Mouse (Mus musculus): ENCODE results near the gene Chst15. TPM values are rescaled to one million over a fixed set of nuclear protein-coding genes. Genes with fewer than 3 reads are reported as not detected.
A peak's percentile ranks its signal among the peaks of the same experiment; 100 is the strongest.

Gene Chst15
- polyA plus RNA-seq, 1 experiment from 2014 or later: 8.6 TPM

DNA sequence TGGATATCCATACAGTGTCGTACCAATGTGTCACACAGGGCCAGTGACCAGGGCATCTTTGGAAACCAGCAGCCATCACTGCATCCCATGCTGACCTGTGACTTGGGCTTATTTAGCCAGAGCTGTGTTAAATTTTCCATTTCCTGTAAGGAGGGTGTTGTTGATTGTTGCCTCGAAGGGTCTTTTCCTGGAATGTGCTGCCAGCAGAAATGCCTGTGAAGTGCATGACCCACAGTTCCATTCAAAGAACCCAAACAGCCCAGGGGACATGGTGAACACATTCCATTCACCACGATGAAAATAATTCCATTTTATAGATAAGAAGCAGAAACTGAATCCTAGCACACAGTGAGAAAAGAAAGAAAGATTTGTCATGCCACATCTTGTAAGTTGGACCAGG, 41.2 kb upstream of the Chst15 start:
- no peaks in the 10 kb centered on the region for H3K9me3 ChIP-seq (replicated peaks; ENCODE audit: low read length)
- no peak for TF ChIP-seq CTCF (IDR thresholded peaks at IDR 0.05; ENCODE audit: low read depth)
- no peak overlapping the region for H3K4me2 ChIP-seq (ENCODE audit: low read length)
- no peaks in the 10 kb centered on the region for H3K36me3 ChIP-seq (ENCODE audit: insufficient read depth, low read length)
- H3K27ac ChIP-seq: no peak overlapping the region
- no peaks in the 10 kb centered on the region for H3K27me3 ChIP-seq (ENCODE audit: insufficient read depth, low read length)
- no peak overlapping the region for H3K9ac ChIP-seq (ENCODE audit: low read depth, low read length)
- H3K4me3 ChIP-seq (replicated peaks; ENCODE audit: low read depth, low read length): no peak overlapping the region
- WGBS: 36% methylated on average over 3 of the region's 3 CpGs
- peak; percentile 43 for DNase-seq (ENCODE audit: low spot score)
- H3K4me1 ChIP-seq (replicated peaks; ENCODE audit: insufficient read depth, low read length): no peaks in the 10 kb centered on the region
- no peak for ATAC-seq (replicated peaks; ENCODE audit: low FRiP score, low read depth)

DNA sequence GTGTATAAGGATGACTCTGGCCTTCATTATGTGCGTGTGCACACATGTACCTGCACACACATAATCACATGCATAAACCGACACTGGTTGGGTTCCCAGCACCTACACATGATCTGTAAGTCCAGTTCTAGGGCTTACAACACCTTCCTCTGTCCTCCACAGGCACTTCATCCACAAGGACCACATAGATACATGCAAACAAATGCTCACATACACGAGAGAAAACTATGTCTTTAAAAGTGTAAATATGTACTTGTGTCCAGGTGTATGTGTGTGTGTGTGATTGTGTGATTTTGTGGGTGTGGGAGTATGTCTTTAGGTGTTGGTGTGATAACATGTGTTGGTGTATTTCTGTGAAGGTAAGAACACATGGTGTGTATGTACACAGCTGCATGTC, 40.8 kb upstream of the Chst15 start:
- DNase-seq (ENCODE audit: low spot score) (no peak), ATAC-seq (replicated peaks; ENCODE audit: low FRiP score, low read depth) (no peak)
- H3K9me3 ChIP-seq (replicated peaks; ENCODE audit: low read length): no peaks in the 10 kb centered on the region
- WGBS: 79% methylated on average over 3 of the region's 3 CpGs
- H3K27me3 ChIP-seq (ENCODE audit: insufficient read depth, low read length): no peaks in the 10 kb centered on the region
- H3K9ac ChIP-seq (ENCODE audit: low read depth, low read length): no peak overlapping the region
- TF ChIP-seq CTCF (IDR thresholded peaks at IDR 0.05; ENCODE audit: low read depth): no peak
- no peak overlapping the region for H3K4me3 ChIP-seq (replicated peaks; ENCODE audit: low read depth, low read length)
- H3K4me2 ChIP-seq (ENCODE audit: low read length): no peak overlapping the region
- no peaks in the 10 kb centered on the region for H3K4me1 ChIP-seq (replicated peaks; ENCODE audit: insufficient read depth, low read length)
- no peaks in the 10 kb centered on the region for H3K36me3 ChIP-seq (ENCODE audit: insufficient read depth, low read length)
- no peak overlapping the region for H3K27ac ChIP-seq

DNA sequence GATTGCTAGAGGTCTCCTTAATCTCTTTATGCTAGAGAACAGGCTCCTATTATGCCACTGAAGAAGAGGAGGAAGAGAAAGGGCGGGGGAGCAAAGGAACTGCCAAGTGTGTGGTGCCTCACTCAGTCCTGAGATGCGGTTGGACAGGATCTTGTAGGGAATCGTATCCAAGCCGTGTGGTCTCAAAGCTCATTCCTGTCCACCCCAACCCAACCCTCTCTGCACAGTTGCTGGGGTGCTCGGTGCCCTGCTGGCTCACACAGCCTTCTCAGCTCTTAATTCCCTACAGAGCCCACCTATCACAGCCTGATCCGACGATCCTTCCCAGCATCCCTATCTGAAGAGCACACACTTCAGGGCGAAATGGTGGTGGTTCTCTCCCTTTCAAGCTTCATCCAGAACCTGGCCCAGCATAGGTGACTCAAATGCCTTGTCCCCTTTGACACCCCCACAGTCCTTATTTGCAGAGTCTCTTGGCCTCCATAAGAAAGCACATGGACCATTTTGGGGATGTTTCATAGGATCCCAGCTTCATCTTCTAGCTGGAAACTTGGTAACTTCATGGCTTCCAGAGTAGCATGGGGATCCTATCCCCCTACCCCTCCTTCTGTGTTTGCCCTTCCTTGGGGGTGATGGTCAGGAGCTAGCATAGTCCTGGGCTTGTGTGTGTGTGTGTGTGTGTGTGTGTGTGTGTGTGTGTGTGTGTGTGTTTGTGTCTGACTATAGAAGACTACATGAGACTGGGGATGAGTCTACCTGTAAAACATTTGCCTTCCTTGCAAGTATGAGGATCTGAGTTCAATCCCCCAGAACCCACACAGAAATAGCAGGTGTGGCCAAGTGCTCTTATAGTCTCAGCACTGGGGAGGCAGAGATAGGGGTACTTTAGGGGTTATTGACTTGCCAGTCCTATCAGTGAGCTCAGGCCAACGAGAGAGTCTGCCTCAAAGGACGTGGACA, 40.1 kb upstream of the Chst15 start:
- WGBS: 71% methylated on average over 10 of the region's 10 CpGs

DNA sequence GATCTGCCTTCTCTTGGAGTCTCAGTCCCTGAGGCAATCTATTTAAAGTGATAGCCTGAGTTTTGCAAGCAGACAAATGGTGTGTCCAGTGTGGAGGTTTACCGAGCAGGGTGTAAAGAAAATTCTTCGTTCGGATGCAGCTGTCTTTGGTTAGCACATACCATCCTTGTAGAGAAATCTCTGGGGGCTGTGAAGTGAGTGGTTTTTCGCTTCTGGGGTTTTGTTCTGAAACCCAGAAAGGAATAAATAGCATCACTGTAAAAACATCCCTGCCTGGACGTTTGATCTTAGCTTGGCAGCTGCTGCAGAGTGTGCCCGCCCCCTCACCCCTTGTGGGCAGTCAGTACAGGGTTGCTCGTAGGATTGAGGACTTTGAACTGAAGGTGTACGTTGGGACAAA, 39.2 kb upstream of the Chst15 start:
- Histone ChIP-seq H3K27ac (no peak overlapping the region), H3K27me3 (ENCODE audit: insufficient read depth, low read length) (no peaks in the 10 kb centered on the region), H3K4me3 (replicated peaks; ENCODE audit: low read depth, low read length) (no peak overlapping the region), H3K36me3 (ENCODE audit: insufficient read depth, low read length) (no peaks in the 10 kb centered on the region), H3K9me3 (replicated peaks; ENCODE audit: low read length) (no peaks in the 10 kb centered on the region), H3K4me1 (replicated peaks; ENCODE audit: insufficient read depth, low read length) (no peaks in the 10 kb centered on the region), H3K9ac (ENCODE audit: low read depth, low read length) (no peak overlapping the region), H3K4me2 (ENCODE audit: low read length) (no peak overlapping the region)
- WGBS: 29% methylated on average over 8 of the region's 8 CpGs
- ATAC-seq (replicated peaks; ENCODE audit: low FRiP score, low read depth) (no peak), DNase-seq (ENCODE audit: low spot score) (no peak)
- no peak for TF ChIP-seq CTCF (IDR thresholded peaks at IDR 0.05; ENCODE audit: low read depth)

More for the DNA sequence above, 40.1 kb upstream of the Chst15 start:
- no peak overlapping the region for H3K4me2 ChIP-seq (ENCODE audit: low read length)
- TF ChIP-seq CTCF (IDR thresholded peaks at IDR 0.05; ENCODE audit: low read depth): no peak
- H3K9me3 ChIP-seq (replicated peaks; ENCODE audit: low read length): no peaks in the 10 kb centered on the region
- ATAC-seq (replicated peaks; ENCODE audit: low FRiP score, low read depth): no peak
- H3K27me3 ChIP-seq (ENCODE audit: insufficient read depth, low read length): no peaks in the 10 kb centered on the region
- no peak overlapping the region for H3K27ac ChIP-seq
- no peaks in the 10 kb centered on the region for H3K4me1 ChIP-seq (replicated peaks; ENCODE audit: insufficient read depth, low read length)
- no peaks in the 10 kb centered on the region for H3K36me3 ChIP-seq (ENCODE audit: insufficient read depth, low read length)
- no peak overlapping the region for H3K4me3 ChIP-seq (replicated peaks; ENCODE audit: low read depth, low read length)
- H3K9ac ChIP-seq (ENCODE audit: low read depth, low read length): no peak overlapping the region
- no peak for DNase-seq (ENCODE audit: low spot score)

DNA sequence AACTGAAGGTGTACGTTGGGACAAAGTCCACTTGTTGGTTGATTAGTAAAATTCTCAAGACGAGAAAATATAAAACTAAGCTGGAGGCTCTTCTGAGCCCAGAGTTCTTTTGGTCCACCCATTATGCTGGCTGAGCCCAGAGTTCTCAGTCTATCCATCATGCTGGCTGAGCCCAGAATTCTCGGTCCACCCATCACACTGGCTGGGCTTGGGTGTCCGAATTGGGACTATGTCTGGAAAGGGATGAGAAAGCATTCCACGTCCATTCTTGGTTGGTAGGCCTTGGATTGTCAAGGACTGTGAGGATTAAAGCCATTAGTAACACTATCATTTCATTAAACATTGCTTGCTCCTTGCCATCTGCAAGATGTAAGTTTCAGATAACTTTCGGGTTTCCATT, 38.7 kb upstream of the Chst15 start:
- no peak for DNase-seq (ENCODE audit: low spot score)
- Histone ChIP-seq H3K4me1 (replicated peaks; ENCODE audit: insufficient read depth, low read length) (no peaks in the 10 kb centered on the region), H3K9me3 (replicated peaks; ENCODE audit: low read length) (no peaks in the 10 kb centered on the region), H3K4me3 (replicated peaks; ENCODE audit: low read depth, low read length) (no peak overlapping the region), H3K27ac (no peak overlapping the region), H3K9ac (ENCODE audit: low read depth, low read length) (no peak overlapping the region), H3K4me2 (ENCODE audit: low read length) (no peak overlapping the region), H3K27me3 (ENCODE audit: insufficient read depth, low read length) (no peaks in the 10 kb centered on the region), H3K36me3 (ENCODE audit: insufficient read depth, low read length) (no peaks in the 10 kb centered on the region)
- no peak for ATAC-seq (replicated peaks; ENCODE audit: low FRiP score, low read depth)
- no peak for TF ChIP-seq CTCF (IDR thresholded peaks at IDR 0.05; ENCODE audit: low read depth)
- WGBS: 63% methylated on average over 6 of the region's 6 CpGs

DNA sequence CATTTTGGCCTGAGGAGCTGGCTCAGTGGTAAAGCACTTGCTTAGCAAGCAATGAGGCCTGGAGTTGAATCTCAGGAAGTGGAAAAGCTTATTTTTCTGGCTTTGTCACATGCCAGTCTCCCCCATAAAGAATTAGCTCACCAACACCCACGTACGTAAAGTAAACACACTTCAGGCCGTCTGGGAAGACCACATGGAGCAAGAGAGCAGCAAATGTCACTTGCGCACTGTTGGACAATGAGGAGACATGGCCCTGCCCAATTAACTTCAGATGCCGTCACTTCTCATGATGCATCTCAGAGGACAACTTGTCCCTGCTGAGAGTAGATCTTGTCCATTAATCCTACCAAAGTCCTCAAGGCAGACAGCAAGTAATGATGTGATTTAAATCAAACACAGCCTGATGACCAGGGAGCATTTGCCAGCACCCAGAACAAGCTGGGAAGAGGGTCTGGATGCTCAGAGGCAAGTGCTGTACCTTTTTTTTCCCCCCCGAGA, 32.1 kb upstream of the Chst15 start:
- Histone ChIP-seq H3K4me1 (replicated peaks; ENCODE audit: insufficient read depth, low read length) (no peaks in the 10 kb centered on the region; the same call in 1 of the 2 replicates), H3K4me3 (replicated peaks; ENCODE audit: low read depth, low read length) (no peak overlapping the region), H3K4me2 (ENCODE audit: low read length) (no peak overlapping the region), H3K27me3 (ENCODE audit: insufficient read depth, low read length) (no peaks in the 10 kb centered on the region), H3K9ac (ENCODE audit: low read depth, low read length) (no peak overlapping the region), H3K36me3 (ENCODE audit: insufficient read depth, low read length) (no peaks in the 10 kb centered on the region), H3K27ac (no peak overlapping the region), H3K9me3 (replicated peaks; ENCODE audit: low read length) (no peaks in the 10 kb centered on the region)
- DNase-seq (ENCODE audit: low spot score): no peak
- ATAC-seq (replicated peaks; ENCODE audit: low FRiP score, low read depth): no peak
- no peak for TF ChIP-seq CTCF (IDR thresholded peaks at IDR 0.05; ENCODE audit: low read depth)
- WGBS: 62% methylated on average over 6 of the region's 6 CpGs

All from kidney, postnatal 0 days (tissue).